Mouse (Mus musculus) limb, embryonic 11.5 days (tissue): ENCODE measurements around the gene Olfr373. TPM values are rescaled to one million over a fixed set of nuclear protein-coding genes. Genes with fewer than 3 reads are reported as not detected.
"Not testable (repeated sequence)": the region's sequence is repeated elsewhere in the genome, so short reads cannot be mapped to it uniquely, and the experiment has no call there.

Experiments
- ATAC-seq: fragments of 200-750 bp; cut with Nextera tagmentation; 2 replicates; pipeline ENCODE4 v1.8.0; 2017; ENCODE audit warnings: low read depth; ENCODE audit not compliant: insufficient number of reproducible peaks, low FRiP score, low TSS enrichment
- DNase-seq: peaks from one replicate; pipeline ENCODE4 v3.0.0-alpha.2; 2015; ENCODE audit warnings: low spot score
- H3K27ac ChIP-seq: fragments of 300-500 bp; sonication (generic); replicated peaks from 2 replicates; pipeline ENCODE4 v1.5.1; 2014; ENCODE audit warnings: low read depth, mild to moderate bottlenecking, low read length
- H3K27me3 ChIP-seq: fragments of 300-500 bp; sonication (generic); 2 replicates; pipeline ENCODE4 v1.6.1; 2014; ENCODE audit warnings: mild to moderate bottlenecking, low read length, mixed read lengths; ENCODE audit not compliant: control insufficient read depth, insufficient read depth
- H3K36me3 ChIP-seq: fragments of 300-500 bp; sonication (generic); 2 replicates; pipeline ENCODE4 v1.6.1; 2014; ENCODE audit warnings: mild to moderate bottlenecking, low read length, moderate library complexity, mixed read lengths; ENCODE audit not compliant: control insufficient read depth, insufficient read depth
- H3K4me1 ChIP-seq: fragments of 300-500 bp; sonication (generic); 2 replicates; pipeline ENCODE4 v1.6.1; 2014; ENCODE audit warnings: low read length, mixed read lengths; ENCODE audit not compliant: control insufficient read depth, insufficient read depth
- H3K4me2 ChIP-seq: fragments of 300-500 bp; sonication (generic); 2 replicates; pipeline ENCODE4 v1.6.1; 2014; ENCODE audit warnings: low read depth, mild to moderate bottlenecking, moderate library complexity; ENCODE audit not compliant: severe bottlenecking
- H3K4me3 ChIP-seq: fragments of 300-500 bp; sonication (generic); 2 replicates; pipeline ENCODE4 v1.5.1; 2014; ENCODE audit warnings: low read depth, low read length
- H3K9ac ChIP-seq: fragments of 300-500 bp; sonication (generic); 2 replicates; pipeline ENCODE4 v1.6.1; 2014; ENCODE audit warnings: mild to moderate bottlenecking, low read length
- H3K9me3 ChIP-seq: fragments of 300-500 bp; sonication (generic); 2 replicates; pipeline ENCODE4 v1.6.1; 2016; ENCODE audit warnings: low read length; ENCODE audit not compliant: control insufficient read depth
- WGBS: fragments of 180-500 bp; shearing (Covaris S2); extraction: QIAGEN DNeasy Blood & Tissue Kit; methylation state at CpG from one replicate; pipeline ENCODE4 v1.1.7; 2014; 5-methylcytosine and 5-hydroxymethylcytosine counted together
- polyA plus RNA-seq: library from polyadenylated mRNA; unstranded; fragments of >200 nt; fragmentation: Nextera tagmentation; extraction: Ambion mirVana; gene quantifications from 2 replicates; pipeline ENCODE4 v1.2.1, GENCODE M21; 2014

Olfr373 gene
- 0.04 TPM in 1 of 2 replicates, not detected in the other for polyA plus RNA-seq

GRCm38 (mm10) chr8:72082877-72083276 is at the start of gene Olfr373:
Gene Olfr373 (plus strand): TSS chr8:72083177.
- ATAC-seq, H3K4me2 ChIP-seq, DNase-seq: not testable (repeated sequence)

GRCm38 (mm10) chr8:72040918-72041317 is 42.1 kb upstream of the Olfr373 start, which contains the start of gene Olfr372:
Gene Olfr372 (plus strand): TSS chr8:72041218.
- DNase-seq, H3K27me3 ChIP-seq, H3K4me1 ChIP-seq, H3K27ac ChIP-seq, H3K4me3 ChIP-seq, H3K4me2 ChIP-seq, H3K9me3 ChIP-seq, H3K36me3 ChIP-seq, ATAC-seq, H3K9ac ChIP-seq: not testable (repeated sequence)
- 85% methylated on average over 4 of the region's 4 CpGs for WGBS

More at GRCm38 (mm10) chr8:72082877-72083276, at the start of gene Olfr373:
- H3K9ac ChIP-seq, H3K27ac ChIP-seq, H3K4me3 ChIP-seq, H3K36me3 ChIP-seq, H3K9me3 ChIP-seq, H3K4me1 ChIP-seq, H3K27me3 ChIP-seq: not testable (repeated sequence)

- no peaks in the 10 kb centered on the region for H3K4me1 ChIP-seq
- no peak overlapping the region for H3K9ac ChIP-seq
- no peaks in the 10 kb centered on the region for H3K36me3 ChIP-seq
- ATAC-seq: no peak
- no peak overlapping the region for H3K4me2 ChIP-seq
- peak; percentile 12 for DNase-seq
- no peaks in the 10 kb centered on the region for H3K9me3 ChIP-seq
- no peak overlapping the region for H3K4me3 ChIP-seq
- no peaks in the 10 kb centered on the region for H3K27me3 ChIP-seq
- H3K27ac ChIP-seq: no peak overlapping the region
- 91% methylated on average over 1 of the region's 1 CpGs for WGBS
Observed at GRCm38 (mm10) chr8:72042493-72042892, 40.5 kb upstream of the Olfr373 start.

- H3K4me3 ChIP-seq, H3K27me3 ChIP-seq, DNase-seq, H3K9ac ChIP-seq, H3K27ac ChIP-seq, H3K4me2 ChIP-seq, H3K4me1 ChIP-seq, H3K9me3 ChIP-seq, H3K36me3 ChIP-seq, ATAC-seq: not testable (repeated sequence)
Observed at GRCm38 (mm10) chr8:72054633-72055032, 28.3 kb upstream of the Olfr373 start.

- H3K27ac ChIP-seq, H3K4me1 ChIP-seq, H3K36me3 ChIP-seq, DNase-seq, H3K9ac ChIP-seq, H3K27me3 ChIP-seq, H3K4me2 ChIP-seq, H3K9me3 ChIP-seq, H3K4me3 ChIP-seq, ATAC-seq: not testable (repeated sequence)
- WGBS: 85% methylated on average over 3 of the region's 4 CpGs
Observed at GRCm38 (mm10) chr8:72057643-72058042, 25.3 kb upstream of the Olfr373 start.

- H3K27me3 ChIP-seq, H3K4me2 ChIP-seq, H3K4me3 ChIP-seq, H3K9ac ChIP-seq, ATAC-seq, H3K9me3 ChIP-seq, H3K36me3 ChIP-seq, H3K27ac ChIP-seq, H3K4me1 ChIP-seq, DNase-seq: not testable (repeated sequence)
- 92% methylated on average over 1 of the region's 1 CpGs for WGBS
Observed at GRCm38 (mm10) chr8:72066819-72067399, 16.1 kb upstream of the Olfr373 start.

GRCm38 (mm10) chr8:72084744-72085143 is 1.8 kb downstream of the Olfr373 start:
- no peaks in the 10 kb centered on the region for H3K36me3 ChIP-seq
- H3K4me1 ChIP-seq: no peaks in the 10 kb centered on the region
- no peaks in the 10 kb centered on the region for H3K27me3 ChIP-seq
- H3K9me3 ChIP-seq: no peaks in the 10 kb centered on the region
- DNase-seq (peak; percentile 16), ATAC-seq (no peak)
- no peak overlapping the region for H3K4me2 ChIP-seq
- no peak overlapping the region for H3K4me3 ChIP-seq
- no peak overlapping the region for H3K27ac ChIP-seq
- WGBS: 75% methylated on average over 5 of the region's 5 CpGs
- no peak overlapping the region for H3K9ac ChIP-seq

- H3K4me2 ChIP-seq, H3K9ac ChIP-seq, H3K9me3 ChIP-seq, H3K27ac ChIP-seq, H3K4me1 ChIP-seq, H3K27me3 ChIP-seq, ATAC-seq, H3K36me3 ChIP-seq, H3K4me3 ChIP-seq: not testable (repeated sequence)
- WGBS: 87% methylated on average over 3 of the region's 3 CpGs
- peak; percentile 21 for DNase-seq
Observed at GRCm38 (mm10) chr8:72087611-72088010, 4.6 kb downstream of the Olfr373 start.

GRCm38 (mm10) chr8:72096721-72097120 is 13.7 kb downstream of the Olfr373 start:
- not testable (repeated sequence) for H3K9ac ChIP-seq, H3K4me2 ChIP-seq, H3K27me3 ChIP-seq, H3K27ac ChIP-seq, DNase-seq, H3K4me1 ChIP-seq, H3K36me3 ChIP-seq, H3K9me3 ChIP-seq, ATAC-seq, H3K4me3 ChIP-seq
